Mouse (Mus musculus) inflammation-experienced regulatory T-cells, adult 16 weeks (primary cell): ENCODE data around the gene Msl1. TPM values are rescaled to one million over a fixed set of nuclear protein-coding genes. Genes with fewer than 3 reads are reported as not detected.

ENCODE experiments used
- polyA plus RNA-seq: library from polyadenylated mRNA; unstranded; fragments of 100-300 nt; shearing (Covaris generic); gene quantifications from one replicate; pipeline ENCODE4 v1.2.1, GENCODE M21; 2017

Gene Msl1
- polyA plus RNA-seq: 14.0 TPM

DNA sequence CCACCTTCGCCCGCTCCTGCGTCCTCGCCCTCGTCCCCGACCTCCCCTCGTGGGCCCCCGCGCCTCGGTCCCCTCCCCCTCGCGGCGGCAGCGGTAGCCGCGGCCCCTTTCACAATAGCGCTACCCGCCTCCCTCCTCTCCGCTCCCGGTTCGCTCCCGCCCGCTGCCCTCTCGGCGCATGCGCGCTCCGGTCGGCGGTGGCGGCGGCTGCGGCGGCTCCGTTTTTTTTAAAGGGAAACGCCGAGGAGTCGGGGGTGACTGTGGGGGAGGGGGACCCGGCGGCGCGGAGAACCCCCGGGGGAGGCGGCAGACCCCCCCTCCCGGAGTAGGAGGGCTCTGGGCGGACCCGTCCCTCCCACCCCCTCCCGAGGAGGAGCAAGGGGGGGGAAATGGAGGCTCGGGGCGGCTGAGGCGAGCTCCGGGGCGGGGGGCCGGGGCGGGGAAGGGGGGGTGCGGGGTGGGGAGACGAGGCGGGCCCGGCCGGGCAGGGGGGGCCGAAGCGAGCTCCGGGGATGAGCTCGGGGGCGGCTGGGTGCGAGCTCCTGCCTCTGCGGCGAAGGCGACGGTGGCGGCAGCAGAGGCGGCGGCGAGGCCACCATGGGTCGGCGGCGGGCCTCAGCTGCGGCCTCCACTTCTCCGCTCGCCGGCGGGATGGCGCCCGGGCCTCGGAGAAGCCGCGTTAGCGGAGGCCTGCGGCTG is at the start of gene Msl1:
TSS of gene Msl1 (plus strand) at position 502 of the 699 bp plus-strand sequence.

DNA sequence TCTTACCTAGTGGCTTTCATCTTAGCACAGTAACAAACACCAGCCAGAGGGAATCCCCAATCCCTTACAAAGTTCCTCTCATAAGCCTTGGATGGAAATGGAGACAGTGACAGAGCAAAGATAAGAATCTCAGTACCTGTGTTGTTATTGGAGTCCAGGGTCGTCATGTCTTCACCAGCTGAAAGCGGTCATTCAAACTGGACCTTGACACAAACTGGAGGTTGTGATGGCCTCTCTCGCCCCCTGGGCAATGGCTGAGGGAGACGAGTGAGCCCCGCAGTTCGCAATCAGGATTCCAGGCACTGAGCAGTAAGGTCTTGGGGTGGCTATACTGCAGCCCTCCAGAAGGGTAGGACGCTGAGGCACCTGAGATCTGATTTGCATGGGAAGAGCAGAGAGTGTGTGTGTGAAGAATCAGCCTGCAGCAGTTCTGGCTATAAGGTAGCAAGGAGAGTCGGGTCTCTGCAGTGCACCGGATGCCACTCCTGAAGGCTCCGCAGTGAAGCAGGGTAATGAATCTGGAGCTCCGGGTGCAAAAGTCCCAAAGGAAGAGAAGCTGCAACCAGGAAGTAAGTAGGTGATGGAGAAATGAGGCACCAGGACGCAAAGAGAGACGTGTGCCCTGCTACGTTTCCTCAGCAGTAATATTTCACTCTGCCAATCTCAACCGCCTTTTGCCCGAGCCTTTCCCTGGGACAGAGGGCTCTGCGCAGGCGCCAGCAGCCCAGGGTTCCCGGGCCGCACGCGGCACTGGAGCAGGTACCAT is 20.6 kb upstream of the Msl1 start, which contains the start of gene Nr1d1:
TSS of gene Nr1d1 (minus strand) at position 752 of the 766 bp plus-strand sequence.

DNA sequence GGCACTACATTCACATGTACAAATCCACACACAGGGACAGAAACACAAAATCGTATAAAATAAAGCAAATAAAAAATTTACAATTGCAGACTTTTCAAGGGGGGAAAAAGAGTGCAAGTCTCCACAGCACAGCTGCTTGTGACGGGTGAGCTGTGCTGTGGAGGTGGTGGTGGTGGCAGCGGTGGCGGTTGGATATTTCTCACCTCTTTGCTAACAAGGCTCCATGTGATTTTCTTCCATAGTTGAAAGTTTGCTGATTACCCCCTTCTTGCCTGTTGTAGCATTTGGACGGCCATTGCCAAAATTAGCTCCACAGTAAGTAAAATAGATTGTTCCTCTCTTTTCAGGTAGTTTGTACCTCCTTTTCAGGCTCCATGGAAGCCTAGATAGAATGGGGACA is 9.3 kb downstream of the Msl1 start, which contains the start of gene Casc3:
TSS of gene Casc3 (plus strand) at position 301 of the 400 bp plus-strand sequence.

DNA sequence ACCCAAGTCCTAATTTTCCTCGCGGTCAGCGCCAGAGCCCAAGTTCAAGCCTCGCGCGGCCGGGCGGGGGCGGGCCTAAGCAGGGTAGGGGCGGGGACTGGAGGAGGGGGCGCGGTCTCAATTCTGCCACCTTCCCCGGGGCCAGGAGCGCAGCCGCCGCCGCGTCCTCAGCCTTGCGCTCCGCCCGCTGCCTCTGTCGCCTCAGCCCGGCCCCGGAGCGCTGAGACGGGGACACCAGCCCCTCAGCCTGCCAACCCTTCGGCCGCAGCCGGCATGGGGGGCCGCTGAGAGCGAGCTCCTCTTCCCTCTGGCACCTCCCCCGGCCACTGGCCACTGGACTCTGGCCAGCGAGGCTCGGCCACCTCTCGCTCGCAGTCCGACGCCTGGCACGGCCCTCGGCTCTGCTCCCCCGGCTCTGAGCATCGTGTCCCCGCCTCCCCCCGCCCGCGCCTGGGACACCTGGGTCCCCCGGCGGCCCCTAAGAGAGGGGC is 41.4 kb downstream of the Msl1 start, which contains the start of gene Rapgefl1:
TSS of gene Rapgefl1 (plus strand) at position 135 of the 491 bp plus-strand sequence.

Other genes with a start within 250 kb of the Msl1 start
- gene Ikzf3, start 249.5 kb upstream of the Msl1 start, polyA plus RNA-seq: 76.7 TPM
- 4.4 TPM for gene Zpbp2, start 244.4 kb upstream of the Msl1 start, polyA plus RNA-seq
- gene Ormdl3, start 208.1 kb upstream of the Msl1 start, polyA plus RNA-seq: 96.0 TPM
- not detected for gene Lrrc3c, start 197.2 kb upstream of the Msl1 start, polyA plus RNA-seq
- 4.4 TPM for gene Gm12355, start 169.9 kb upstream of the Msl1 start, polyA plus RNA-seq
- not detected for gene Gsdma3, start 169.2 kb upstream of the Msl1 start, polyA plus RNA-seq
- not detected for gene Gsdma2, start 148.8 kb upstream of the Msl1 start, polyA plus RNA-seq
- not detected for gene Gsdma, start 131.2 kb upstream of the Msl1 start, polyA plus RNA-seq
- gene Psmd3, start 113.0 kb upstream of the Msl1 start, polyA plus RNA-seq: 115 TPM
- gene Csf3, start 94.3 kb upstream of the Msl1 start, polyA plus RNA-seq: not detected
- 70.6 TPM for gene Med24, start 66.1 kb upstream of the Msl1 start, polyA plus RNA-seq
- 6.0 TPM for gene Thra, start 54.9 kb upstream of the Msl1 start, polyA plus RNA-seq
- 10.0 TPM for gene Nr1d1, start 20.2 kb upstream of the Msl1 start, polyA plus RNA-seq
- gene Casc3, start 9.4 kb downstream of the Msl1 start, polyA plus RNA-seq: 15.3 TPM
- 0.18 TPM for gene Rapgefl1, start 41.3 kb downstream of the Msl1 start, polyA plus RNA-seq
- 4.1 TPM for gene Wipf2, start 68.1 kb downstream of the Msl1 start, polyA plus RNA-seq
- gene Cdc6, start 112.3 kb downstream of the Msl1 start, polyA plus RNA-seq: 6.9 TPM
- 45.5 TPM for gene Rara, start 132.3 kb downstream of the Msl1 start, polyA plus RNA-seq
- gene Gjd3, start 187.5 kb downstream of the Msl1 start, polyA plus RNA-seq: not detected
- gene Top2a, start 228.7 kb downstream of the Msl1 start, polyA plus RNA-seq: 29.5 TPM
- gene Igfbp4, start 245.7 kb downstream of the Msl1 start, polyA plus RNA-seq: 34.6 TPM